Mouse (Mus musculus) cerebellum, adult 11-12 months (tissue): Measurements from ENCODE around the gene Rasl10a.

Experiments
- DNase-seq: peaks from one replicate; pipeline ENCODE4 v3.0.0; 2022

Gene Rasl10a

DNA sequence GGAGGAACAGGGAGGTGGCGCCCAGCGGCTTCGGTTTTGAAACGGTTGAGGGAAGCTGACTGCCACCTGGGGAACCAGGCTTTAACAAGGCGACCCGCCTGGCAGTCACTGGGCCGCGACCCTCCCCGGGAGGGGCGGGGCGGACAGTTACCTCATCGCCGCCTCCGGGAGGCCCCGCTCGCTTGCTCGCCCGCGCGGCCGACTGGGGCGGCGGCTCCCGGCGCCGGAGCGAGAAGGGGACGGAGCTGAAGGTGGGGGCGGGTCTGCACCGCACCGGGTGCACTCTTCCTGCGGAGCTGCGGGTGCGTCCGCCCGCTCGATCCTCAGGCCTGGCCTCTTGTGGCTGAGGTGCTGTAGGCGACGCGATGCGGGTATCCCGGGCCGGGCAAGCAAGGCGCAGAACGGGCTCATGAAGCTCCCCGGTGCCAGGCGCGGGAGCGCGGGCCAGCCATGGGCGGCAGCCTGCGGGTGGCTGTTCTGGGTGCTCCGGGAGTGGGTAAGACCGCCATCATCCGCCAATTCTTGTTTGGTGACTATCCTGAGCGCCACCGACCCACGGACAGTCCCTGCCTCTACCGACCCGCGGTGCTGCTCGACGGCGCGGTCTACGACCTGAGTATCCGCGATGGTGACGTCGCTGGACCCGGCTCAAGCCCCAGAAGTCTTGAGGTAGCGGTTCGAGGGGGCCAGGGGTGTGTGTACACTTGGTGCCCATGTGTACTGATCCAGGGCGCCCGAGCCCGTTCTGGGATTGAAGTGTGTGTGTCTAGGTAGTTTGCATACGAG lies at the start of gene Rasl10a:
TSS of gene Rasl10a (plus strand) at position 273 of the 786 bp plus-strand sequence.
- DNase-seq: no peak

DNA sequence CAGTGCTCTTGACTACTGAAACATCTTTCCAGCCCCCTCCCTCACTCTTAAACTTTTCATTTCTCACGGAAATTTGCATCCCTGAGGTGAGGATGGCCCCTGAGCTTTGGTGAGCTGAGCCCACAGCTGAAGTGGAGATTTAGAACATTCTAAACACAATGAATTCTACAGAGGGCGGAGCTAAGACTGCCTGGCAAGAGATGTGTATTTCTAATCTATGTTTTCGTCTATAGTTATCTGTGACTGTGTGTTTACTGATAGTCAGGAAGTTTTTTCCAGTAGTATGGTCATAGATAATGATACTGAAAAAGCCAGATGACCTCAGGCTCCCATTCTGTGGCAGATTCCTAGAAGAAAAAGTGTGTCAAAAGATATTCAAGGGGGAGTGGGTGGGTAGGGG lies 49.1 kb upstream of the Rasl10a start:
- no peak for DNase-seq

DNA sequence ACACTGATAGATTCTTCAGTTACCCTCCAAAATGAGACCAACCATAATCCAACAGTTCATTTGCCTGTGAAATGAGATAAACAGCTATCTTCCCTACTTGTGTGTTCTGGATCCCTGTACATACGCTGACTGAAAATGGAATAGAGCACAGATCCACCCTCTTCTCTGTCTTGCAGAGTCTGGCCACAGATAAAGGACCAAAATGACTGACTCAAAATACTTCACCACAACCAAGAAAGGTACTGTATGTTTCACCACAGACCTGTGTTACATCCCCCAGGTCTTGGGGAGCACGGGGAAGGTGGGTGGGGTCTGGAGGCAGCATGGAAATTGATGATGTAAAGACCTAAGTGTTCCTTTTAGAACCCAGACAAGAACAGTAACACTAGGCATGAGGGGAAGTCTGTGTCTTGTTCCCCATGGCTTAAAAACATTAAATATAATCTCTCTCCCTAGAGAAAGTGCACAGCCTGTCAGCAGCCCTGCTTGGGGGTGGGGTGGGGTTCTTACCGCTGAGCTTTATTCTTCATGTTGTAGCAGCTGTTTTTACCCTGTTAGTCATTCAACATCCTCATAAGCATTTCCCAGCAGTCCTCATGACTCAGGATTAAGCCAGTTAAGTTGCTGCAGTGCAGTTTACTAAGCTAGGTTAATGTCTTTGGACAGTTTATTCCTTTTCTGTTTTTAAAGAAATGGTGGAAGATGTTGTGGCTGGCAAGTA lies 48.4 kb upstream of the Rasl10a start:
- no peak for DNase-seq

DNA sequence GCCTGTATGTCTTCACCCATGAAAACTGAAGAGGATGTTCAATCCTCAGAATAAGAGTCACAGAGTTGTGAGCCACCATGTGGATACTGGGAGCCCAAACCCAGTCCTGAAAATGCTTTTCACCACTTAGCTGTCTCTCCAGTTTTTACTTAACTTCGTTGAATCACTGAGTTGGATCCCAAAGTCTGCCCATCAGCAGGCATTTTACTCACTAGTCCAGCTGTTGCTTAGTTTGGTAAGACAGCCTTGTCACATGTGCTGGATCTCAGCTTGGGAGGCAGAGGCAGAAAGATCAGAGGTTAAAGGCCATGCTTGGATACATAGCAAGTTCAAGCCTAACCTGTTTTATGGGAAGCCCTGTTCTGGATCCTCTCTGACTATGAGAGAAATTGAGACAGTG lies 47.7 kb upstream of the Rasl10a start:
- no peak for DNase-seq

DNA sequence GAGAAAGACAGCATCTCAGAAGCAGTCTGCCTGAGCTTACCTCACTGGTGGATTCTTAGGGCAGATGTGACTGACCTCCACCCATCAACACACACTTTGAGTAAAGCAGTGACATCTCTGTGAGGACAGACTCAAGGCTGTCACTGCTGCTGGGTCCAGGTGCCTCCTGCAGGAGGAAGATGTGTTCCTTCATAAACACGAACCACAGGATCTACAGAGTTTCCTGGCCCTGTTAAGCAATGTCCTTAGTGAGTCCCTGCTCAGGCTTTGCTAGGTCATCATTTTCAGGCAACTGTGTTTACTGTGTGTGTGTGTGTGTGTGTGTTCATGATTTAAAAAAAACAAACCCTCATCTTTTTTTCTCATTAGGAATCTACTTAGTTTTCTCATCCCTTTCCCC lies 46.4 kb upstream of the Rasl10a start:
- DNase-seq: no peak

DNA sequence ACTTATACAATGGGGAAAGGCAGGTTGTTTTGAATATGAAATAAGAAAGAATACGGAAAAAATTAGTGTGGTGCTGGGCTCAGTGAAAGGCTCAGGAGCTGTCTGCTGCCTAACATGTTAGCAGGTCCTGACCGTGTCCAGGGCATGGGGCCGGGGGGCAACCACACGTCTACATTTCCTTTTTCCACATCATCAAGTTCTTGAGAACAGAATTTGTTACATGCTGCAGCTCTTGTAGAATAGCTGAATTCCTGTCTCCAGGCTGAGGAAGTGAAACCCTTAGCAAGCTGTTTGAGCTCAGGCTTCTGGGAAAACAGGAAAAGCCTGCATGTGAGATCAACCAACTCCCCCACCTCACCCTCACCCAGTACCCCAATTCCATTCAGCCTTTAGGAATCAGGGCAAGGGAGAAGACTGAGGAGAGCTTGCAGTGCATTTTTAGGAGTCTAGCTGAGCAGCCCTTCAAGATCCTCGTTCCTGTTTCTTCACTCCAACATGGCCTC lies 45.7 kb upstream of the Rasl10a start:
- no peak for DNase-seq

DNA sequence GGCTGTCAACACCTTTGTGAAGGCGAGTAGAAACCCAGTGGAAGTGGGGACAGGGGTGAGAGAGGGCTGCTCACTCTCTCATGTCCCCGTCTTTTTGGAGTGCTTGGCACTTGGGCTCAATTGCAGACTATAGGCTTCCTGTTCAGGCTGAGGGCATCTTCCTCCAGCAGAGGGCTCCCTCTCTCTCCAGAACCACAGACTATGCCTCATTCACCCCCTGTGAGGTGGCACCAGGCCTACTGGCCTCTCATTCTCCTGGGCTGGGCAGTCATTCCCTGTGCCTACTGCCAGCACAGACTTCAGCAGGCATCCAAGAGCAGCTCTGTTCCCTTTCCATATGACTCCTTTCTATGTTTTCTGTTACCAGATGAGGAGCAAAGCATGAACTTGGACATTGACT lies 42.2 kb upstream of the Rasl10a start:
- DNase-seq: peak; percentile 95

DNA sequence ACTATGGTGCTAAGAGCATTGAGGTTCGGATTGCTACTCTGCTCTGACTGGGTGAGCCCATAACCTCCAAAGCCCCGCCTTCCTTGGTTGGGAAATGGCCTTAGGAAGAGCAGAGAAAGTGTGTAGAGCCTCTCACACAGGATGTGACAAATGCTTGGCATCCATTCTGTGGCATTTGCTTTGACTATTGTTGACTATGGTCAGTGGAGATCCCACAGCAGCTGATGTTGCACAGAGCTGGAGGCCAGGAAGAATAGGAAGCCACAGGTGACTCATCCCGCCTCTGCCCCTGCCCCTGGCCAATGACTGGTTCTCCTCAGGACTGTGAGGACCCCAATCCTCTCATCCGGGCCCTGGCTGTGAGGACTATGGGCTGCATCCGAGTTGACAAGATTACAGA lies 41.6 kb upstream of the Rasl10a start:
- no peak for DNase-seq

DNA sequence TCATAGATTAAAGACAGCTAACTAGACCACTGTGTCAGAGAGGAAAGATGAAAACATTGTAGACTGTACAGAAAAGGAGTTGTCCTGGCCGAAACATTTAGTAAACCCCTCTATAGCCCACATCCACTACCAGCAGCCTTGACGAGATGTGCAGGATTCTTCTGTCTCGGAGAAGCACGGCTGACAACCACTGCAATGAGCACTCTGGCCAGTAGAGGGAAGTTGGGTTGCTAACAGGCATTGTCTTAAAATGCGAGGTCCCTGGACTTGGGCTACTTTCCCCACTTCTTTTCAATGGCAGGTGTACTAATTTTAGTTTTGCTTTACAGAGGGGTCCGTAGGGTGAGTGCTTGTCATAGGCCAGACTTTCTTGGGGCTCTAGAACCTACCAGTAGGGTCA lies 40.4 kb upstream of the Rasl10a start:
- DNase-seq: no peak

DNA sequence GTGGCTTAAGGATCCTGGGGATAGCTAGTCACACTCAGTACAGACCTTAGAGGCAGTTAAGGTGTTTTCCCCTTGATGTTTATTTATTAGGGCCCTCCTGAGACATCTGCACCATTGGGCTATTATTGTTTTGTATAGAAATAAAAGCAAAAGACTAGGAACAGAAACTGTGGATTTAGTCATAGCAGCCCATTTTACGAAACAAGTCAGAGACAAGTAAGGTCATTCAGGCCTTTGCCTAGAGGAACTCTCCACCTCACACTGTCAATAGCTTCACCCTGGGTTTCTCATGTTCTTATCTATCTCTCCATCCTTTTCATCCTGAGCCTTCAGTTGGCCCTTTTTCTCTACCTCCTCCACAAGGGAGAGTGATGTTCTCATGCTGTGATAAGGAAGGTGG lies 32.8 kb upstream of the Rasl10a start:
- DNase-seq: no peak

DNA sequence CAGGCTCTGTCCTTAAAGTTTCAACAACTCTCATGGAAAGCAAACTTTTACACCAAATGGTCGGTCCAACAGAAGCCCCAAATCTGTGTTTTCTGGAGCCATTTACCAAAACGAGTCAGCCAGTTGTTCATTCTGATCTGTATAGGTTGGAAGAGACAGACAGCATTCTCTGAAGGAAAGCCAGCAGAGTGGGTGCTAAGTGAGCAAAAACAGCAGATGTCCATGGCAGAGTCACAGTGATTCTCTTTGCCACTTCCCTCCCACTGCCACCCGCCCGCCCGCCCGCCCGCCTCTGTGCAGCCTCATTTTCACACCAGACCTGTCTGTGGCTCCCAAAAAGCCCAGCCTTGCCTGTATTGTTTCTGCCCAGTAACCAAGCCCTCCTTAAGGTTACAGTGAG lies 29.7 kb upstream of the Rasl10a start:
- no peak for DNase-seq

DNA sequence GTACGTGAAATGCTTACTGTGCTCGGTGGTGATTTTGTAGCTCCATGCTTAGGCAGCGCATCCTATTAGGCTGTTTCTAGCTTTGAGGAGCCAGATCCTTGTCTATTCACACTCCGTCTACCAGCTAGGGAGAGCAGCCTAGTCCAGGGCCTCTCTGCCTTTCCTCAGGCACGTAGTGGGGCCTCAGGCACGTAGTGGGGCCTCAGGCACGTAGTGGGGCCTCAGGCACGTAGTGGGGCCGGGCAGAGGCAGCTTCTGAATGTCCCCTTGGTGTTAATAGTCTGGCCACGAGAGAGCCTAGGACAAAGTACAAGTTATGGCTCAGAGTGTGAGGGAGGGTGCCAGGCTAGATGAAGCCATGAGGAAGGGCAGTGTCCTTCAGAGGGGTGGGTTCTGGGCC lies 25.2 kb upstream of the Rasl10a start:
- DNase-seq: no peak

DNA sequence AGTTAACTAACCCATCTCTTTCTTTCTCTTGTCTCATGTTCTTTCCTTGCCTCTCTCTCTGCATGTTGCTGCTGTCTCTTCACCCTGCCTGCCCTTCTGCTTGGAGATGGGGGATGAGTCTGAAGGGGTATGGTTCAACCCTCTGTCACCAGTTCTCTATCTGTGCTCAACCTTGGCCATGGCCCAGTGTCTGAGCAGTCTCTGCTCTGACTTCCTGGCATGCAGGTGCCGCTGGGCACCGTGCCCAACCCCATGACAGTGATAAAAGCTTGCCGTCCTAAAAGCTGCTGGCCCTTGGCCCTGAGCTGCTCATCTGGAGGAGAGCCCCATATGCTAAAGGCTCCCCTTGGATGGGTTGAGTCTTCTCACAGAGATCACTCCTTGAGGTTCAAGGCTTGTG lies 24.8 kb upstream of the Rasl10a start:
- DNase-seq: peak; percentile 84

DNA sequence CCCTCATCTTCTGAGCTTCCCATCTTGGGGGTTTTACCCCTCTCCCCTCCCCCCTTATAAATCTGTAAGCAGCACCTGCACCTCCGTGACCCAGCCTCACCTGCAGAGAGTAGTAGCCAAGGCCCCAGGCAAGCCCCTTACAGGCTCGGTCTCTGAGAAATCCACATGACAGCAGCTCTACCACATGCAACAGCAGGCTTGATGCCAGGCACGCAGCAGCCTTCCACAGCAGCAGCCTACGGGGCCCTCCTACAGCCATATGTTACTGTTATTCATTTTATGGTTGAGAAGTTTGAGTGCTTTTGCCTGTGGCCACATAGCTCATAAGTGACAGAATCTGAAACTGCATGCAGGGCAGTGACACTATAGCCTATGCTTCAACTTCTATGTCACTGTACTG lies 22.5 kb upstream of the Rasl10a start:
- DNase-seq: no peak

DNA sequence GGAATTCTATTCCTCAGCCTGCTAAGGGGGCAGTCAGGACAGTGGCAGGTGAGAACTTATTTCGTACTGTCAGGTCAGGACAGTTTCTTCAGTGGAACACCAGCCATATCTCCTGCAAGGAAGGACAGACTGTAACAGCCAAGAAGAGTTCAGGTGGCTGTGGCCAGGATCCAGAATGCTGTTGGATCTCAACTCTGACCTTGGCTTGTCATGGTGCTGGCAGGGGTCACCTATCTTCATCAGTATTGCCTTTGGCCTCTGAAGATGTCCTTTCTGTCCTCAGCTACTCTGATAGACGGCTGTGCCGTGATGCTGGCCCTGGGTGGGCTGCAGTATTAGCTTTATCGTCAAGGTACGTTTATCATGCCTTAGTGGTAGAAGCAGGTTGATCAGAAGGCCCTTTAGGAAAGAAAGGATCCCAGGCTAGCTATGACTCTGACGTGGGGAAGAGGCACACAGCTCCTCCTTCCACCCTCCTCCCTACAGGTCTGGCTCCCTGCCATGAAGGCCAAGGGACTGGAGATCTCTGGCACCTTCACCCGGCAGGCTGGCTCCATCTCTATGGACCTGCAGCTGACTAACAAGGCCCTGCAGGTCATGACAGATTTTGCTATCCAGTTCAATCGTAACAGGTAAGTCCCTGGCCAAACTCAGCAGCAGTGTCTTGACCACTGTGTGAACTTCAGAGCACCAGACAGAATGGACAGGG lies 20.6 kb upstream of the Rasl10a start:
- peak; percentile 85 for DNase-seq

DNA sequence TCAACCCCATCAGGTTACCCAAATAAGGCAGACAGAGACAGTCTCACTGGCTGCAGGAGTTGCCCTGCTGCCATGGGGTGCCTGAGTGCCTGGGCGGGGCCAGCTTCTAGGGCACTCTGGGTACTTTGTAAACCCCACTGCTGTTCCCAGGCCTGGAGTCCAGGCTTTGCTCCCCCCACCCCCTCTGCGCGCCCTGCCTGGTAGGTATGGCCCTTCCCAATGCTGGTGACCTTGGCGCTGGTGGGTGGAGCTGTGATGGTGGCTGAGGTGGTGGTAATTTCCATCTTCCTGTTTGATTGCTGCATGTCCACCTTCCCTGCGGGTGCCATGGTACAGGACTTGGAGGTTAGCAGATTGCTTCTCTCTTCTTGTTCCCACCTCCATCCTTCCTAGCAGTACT lies 17.3 kb upstream of the Rasl10a start:
- DNase-seq: no peak

DNA sequence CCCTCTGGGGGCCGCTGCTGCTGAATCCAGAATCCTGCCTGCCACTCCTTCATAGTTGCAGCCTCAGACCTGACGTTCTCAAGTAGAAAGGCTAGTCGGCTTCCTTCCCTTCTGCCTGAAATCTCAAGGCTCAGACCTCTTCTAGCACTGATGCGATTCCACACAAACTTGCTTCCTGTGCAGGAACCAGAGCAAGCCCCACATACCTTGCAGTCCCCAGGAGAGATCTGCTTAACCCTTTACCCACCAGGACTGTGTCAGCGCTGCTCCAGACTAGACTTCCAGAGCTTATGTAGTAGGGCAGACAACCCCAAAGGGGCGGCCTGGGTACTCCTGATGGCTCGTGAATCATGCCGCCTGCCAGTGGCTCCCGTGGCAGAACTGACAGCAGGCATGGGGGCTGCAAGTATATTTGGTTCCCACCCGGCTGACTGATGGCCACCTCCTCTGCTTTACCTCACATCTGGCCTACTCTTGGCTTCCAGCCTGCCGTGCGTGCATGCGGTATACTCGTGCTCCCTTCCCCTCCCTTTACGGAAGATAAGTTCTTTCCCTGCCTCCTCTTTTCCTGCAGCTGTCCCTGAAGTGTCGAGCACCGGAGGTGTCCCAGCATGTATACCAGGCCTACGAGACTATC lies 16.7 kb upstream of the Rasl10a start:
- DNase-seq: no peak

DNA sequence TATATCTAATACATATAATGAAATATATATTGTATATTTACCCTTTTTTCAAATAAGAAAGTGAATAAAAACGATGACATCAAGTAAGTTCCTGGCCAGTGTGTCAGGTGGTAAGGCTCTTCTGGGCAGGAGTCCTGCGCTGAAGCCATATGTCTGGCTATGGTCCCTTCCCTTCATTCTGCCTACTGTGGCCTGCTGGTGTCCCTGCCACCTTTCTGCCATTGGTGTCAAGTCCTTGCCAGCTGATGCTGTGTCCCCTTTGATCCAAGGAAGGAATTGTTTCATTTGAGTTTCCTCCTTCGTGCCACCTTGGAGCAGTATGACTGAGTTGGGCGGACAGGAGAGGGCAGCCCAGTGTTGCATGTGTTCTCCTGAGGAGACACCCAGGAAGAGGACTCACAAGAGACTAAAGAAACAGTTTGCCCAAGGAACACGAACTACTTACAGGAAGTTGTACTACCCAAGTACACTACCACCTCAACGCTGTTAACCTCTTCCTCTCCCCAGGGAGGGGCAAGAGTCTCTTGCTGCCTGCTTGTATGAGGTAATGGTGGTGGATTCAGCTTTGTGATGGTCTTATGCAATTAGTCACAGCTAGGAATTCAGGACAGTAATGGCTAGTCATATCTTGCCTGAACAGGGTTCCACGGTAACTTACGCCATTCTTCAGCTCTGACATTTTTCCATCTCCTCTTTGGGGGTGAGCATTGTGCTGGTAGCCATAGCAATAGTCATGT lies 15.1 kb upstream of the Rasl10a start:
- DNase-seq: peak; percentile 63

DNA sequence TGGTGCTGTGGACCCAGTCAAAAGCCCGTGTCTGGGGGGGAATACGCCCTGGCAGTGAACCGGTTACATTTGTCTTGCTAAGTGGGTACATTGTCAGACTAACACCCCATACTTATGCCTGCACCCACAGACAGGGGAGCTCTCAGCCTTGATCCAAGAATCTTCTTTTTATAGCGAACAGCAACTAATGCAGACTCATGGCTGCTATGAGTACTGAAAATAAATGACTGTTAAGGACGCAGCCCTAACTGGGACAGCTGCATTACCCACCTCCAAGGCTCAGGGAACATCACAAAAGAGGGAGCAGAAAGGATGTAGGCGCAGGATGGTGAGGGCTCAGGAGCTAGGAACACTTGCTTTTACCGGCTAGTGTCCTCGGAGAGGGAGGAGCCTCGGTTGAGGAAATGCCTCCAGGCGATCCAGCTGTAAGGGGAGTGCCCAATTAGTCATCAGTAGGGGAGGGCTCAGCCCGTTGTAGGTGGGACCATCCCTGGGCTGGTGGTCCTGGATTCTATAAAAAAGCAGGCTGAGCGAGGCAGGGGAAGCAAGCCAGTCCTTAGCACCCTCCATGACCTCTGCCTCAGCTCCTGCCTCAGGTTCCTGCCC lies 11.5 kb upstream of the Rasl10a start:
- no peak for DNase-seq

DNA sequence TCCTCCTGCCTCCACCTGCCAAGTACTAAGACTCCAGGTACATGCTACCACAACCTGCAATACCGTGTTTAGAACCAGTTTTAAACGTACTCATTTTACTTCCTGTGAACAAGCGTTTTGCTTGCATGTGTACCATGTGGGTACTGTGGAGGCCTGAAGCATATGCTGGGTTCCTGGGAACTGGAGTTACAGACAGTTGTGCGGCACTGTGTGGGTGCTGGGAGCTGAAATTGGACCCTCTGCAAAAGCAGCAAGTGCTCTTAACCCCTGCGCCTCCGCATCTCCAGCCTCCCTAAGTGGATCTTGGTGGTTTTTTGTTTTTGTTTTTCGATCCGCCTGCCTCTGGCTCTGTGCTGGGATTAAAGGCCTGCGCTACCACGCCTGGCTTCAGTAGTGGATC lies 6.3 kb upstream of the Rasl10a start:
- no peak for DNase-seq

DNA sequence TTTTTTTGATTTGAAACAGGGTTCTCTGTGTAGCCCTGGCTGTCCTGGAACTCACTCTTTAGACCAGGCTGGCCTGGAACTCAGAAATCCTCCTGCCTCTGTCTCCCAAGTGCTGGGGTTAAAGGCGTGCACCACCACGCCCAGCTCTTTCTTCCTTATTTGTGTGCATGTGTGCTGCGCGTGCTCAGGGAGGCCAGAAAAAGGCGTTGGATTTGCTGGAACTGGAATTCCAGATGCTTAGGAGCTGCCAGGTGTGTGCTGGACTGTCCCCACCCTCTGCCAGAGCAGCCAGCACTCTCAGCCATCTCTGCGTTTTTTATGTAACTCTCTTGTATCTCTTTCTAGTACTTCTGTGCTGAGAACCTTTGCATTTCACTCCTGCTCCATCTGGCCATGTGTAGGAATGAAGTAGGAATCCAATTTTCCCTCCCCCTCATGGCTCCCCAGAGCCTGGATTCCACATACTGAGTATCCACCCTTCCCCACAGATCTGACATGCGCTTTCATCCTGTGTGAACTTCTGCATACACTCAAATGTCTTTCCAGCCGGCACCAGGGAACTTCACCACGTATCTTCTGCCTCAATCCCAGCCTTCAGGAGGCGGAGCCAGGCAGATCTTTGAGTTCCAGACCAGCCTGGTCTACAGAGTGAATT lies 5.6 kb upstream of the Rasl10a start:
- DNase-seq: no peak

DNA sequence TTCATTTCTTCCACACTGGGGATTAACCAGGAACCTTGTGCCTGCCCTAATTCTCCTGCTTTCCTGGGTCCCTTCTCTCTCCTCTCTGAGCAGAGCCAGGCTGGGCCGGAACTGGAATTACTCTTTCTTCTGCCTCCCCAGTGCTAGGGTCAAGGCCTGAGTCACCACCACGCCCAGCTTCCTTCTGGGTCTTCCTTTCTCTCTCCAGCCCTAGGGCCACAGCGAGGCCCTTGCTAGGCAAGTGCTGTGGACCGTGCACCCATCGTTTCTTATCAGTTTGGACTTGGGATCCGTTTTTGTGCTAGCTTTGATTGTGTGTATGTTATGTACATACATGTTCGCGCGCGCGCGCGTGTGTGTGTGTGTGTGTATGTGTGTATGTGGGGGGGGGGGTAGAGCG lies 3.8 kb upstream of the Rasl10a start:
- DNase-seq: no peak
